Mouse (Mus musculus) hindbrain, embryonic 11.5 days (tissue): ENCODE results near the gene Olfr1346. TPM values are rescaled to one million over a fixed set of nuclear protein-coding genes. Genes with fewer than 3 reads are reported as not detected.

Experiments used
- ATAC-seq: fragments of 200-750 bp; cut with Nextera tagmentation; 2 replicates; pipeline ENCODE4 v1.8.0; 2017; ENCODE audit warnings: mild to moderate bottlenecking, moderate TSS enrichment, moderate library complexity; ENCODE audit not compliant: low FRiP score
- DNase-seq: peaks from one replicate; pipeline ENCODE4 v3.0.0-alpha.2; 2015; ENCODE audit warnings: low spot score
- H3K27ac ChIP-seq: fragments of 300-500 bp; sonication (generic); 2 replicates; pipeline ENCODE4 v1.5.1; 2014; ENCODE audit warnings: mild to moderate bottlenecking, low read depth, low read length
- H3K27me3 ChIP-seq: fragments of 300-500 bp; sonication (generic); 2 replicates; pipeline ENCODE4 v1.6.1; 2014; ENCODE audit warnings: mild to moderate bottlenecking, low read length, moderate library complexity, mixed read lengths; ENCODE audit not compliant: control insufficient read depth, insufficient read depth
- H3K36me3 ChIP-seq: fragments of 300-500 bp; sonication (generic); 2 replicates; pipeline ENCODE4 v1.6.1; 2014; ENCODE audit warnings: mild to moderate bottlenecking, low read length, moderate library complexity, mixed read lengths; ENCODE audit not compliant: control insufficient read depth, insufficient read depth
- H3K4me1 ChIP-seq: fragments of 300-500 bp; sonication (generic); replicated peaks from 2 replicates; pipeline ENCODE4 v1.6.1; 2014; ENCODE audit warnings: low read length, mixed read lengths; ENCODE audit not compliant: control insufficient read depth, insufficient read depth
- H3K4me2 ChIP-seq: fragments of 300-500 bp; sonication (generic); replicated peaks from 2 replicates; pipeline ENCODE4 v1.6.1; 2014; ENCODE audit warnings: mild to moderate bottlenecking, low read depth, low read length
- H3K4me3 ChIP-seq: fragments of 300-500 bp; sonication (generic); 2 replicates; pipeline ENCODE4 v1.5.1; 2014; ENCODE audit warnings: low read depth, low read length
- H3K9ac ChIP-seq: fragments of 300-500 bp; sonication (generic); 2 replicates; pipeline ENCODE4 v1.6.1; 2014; ENCODE audit warnings: low read depth, low read length
- H3K9me3 ChIP-seq: fragments of 300-500 bp; sonication (generic); 2 replicates; pipeline ENCODE4 v1.6.1; 2016; ENCODE audit warnings: low read length; ENCODE audit not compliant: control insufficient read depth
- WGBS: fragments of 180-500 bp; shearing (Covaris S2); extraction: QIAGEN DNeasy Blood & Tissue Kit; methylation state at CpG from one replicate; pipeline ENCODE4 v1.1.7; 2014; 5-methylcytosine and 5-hydroxymethylcytosine counted together
- polyA plus RNA-seq: library from polyadenylated mRNA; unstranded; fragments of >200 nt; fragmentation: Nextera tagmentation; extraction: Ambion mirVana; gene quantifications from 2 replicates; pipeline ENCODE4 v1.2.1, GENCODE M21; 2014

Olfr1346 gene
- polyA plus RNA-seq = not detected in 2 replicates

GRCm38 (mm10) chr7:6466951-6467350 is at the start of gene Olfr1346:
Olfr1346 (plus strand) TSS chr7:6467101.
- Histone ChIP-seq H3K4me1 (no peaks in the 10 kb centered on the region), H3K4me3 (no peak within 1 kb of the TSS), H3K9me3 (no peaks in the 10 kb centered on the region), H3K27ac (no peak within 1 kb of the TSS), H3K27me3 (no peaks in the 10 kb centered on the region), H3K4me2 (no peak within 1 kb of the TSS), H3K9ac (no peak within 1 kb of the TSS), H3K36me3 (no peaks in the 10 kb centered on the region)
- no peak for ATAC-seq
- no peak for DNase-seq

- no peak overlapping the region for H3K27ac ChIP-seq
- ATAC-seq = no peak
Observed at GRCm38 (mm10) chr7:6419894-6420293, 47.0 kb upstream of the Olfr1346 start.

GRCm38 (mm10) chr7:6429381-6429780 is 37.5 kb upstream of the Olfr1346 start:
- no peaks in the 10 kb centered on the region for H3K9me3 ChIP-seq
- H3K9ac ChIP-seq = no peak overlapping the region
- ATAC-seq (no peak), DNase-seq (no peak)
- no peaks in the 10 kb centered on the region for H3K27me3 ChIP-seq
- 90% methylated on average over 3 of the region's 3 CpGs for WGBS
- H3K27ac ChIP-seq = no peak overlapping the region
- H3K4me3 ChIP-seq = no peak overlapping the region
- H3K4me2 ChIP-seq = no peak overlapping the region
- no peaks in the 10 kb centered on the region for H3K4me1 ChIP-seq
- no peaks in the 10 kb centered on the region for H3K36me3 ChIP-seq

More at GRCm38 (mm10) chr7:6419894-6420293, 47.0 kb upstream of the Olfr1346 start:
- Histone ChIP-seq H3K4me1 (no peaks in the 10 kb centered on the region), H3K9ac (no peak overlapping the region), H3K27me3 (no peaks in the 10 kb centered on the region), H3K4me3 (no peak overlapping the region), H3K9me3 (no peaks in the 10 kb centered on the region), H3K36me3 (no peaks in the 10 kb centered on the region), H3K4me2 (no peak overlapping the region)
- 79% methylated on average over 6 of the region's 6 CpGs for WGBS
- DNase-seq = no peak

- Histone ChIP-seq H3K27me3 (no peaks in the 10 kb centered on the region), H3K9me3 (no peaks in the 10 kb centered on the region), H3K9ac (no peak overlapping the region), H3K4me1 (no peaks in the 10 kb centered on the region; the same call in 1 of the 2 replicates), H3K4me2 (no peak overlapping the region), H3K4me3 (no peak overlapping the region), H3K36me3 (no peaks in the 10 kb centered on the region), H3K27ac (no peak overlapping the region)
- DNase-seq = peak; percentile 58
- ATAC-seq = no peak
- 48% methylated on average over 2 of the region's 2 CpGs for WGBS
Observed at GRCm38 (mm10) chr7:6430342-6430741, 36.6 kb upstream of the Olfr1346 start.

- Histone ChIP-seq H3K36me3 (no peaks in the 10 kb centered on the region), H3K4me2 (no peak within 1 kb of the TSS), H3K4me1 (no peaks in the 10 kb centered on the region; the same call in 1 of the 2 replicates), H3K4me3 (no peak within 1 kb of the TSS), H3K27me3 (no peaks in the 10 kb centered on the region), H3K27ac (no peak within 1 kb of the TSS), H3K9me3 (no peaks in the 10 kb centered on the region), H3K9ac (no peak within 1 kb of the TSS)
- ATAC-seq (no peak), DNase-seq (no peak)
- 82% methylated on average over 3 of the region's 3 CpGs for WGBS
Observed at GRCm38 (mm10) chr7:6438388-6438787, 28.5 kb upstream of the Olfr1346 start, which contains the start of gene Olfr1344. Olfr1344 (plus strand) TSS chr7:6438688.

GRCm38 (mm10) chr7:6441173-6441572 is 25.7 kb upstream of the Olfr1346 start:
- WGBS = 59% methylated on average over 2 of the region's 2 CpGs
- Histone ChIP-seq H3K4me1 (no peaks in the 10 kb centered on the region), H3K36me3 (no peaks in the 10 kb centered on the region), H3K4me3 (no peak overlapping the region), H3K9ac (no peak overlapping the region), H3K27me3 (no peaks in the 10 kb centered on the region), H3K27ac (no peak overlapping the region), H3K4me2 (no peak overlapping the region), H3K9me3 (no peaks in the 10 kb centered on the region)
- ATAC-seq (no peak), DNase-seq (no peak)

- Histone ChIP-seq H3K9ac (no peak overlapping the region), H3K27me3 (no peaks in the 10 kb centered on the region), H3K27ac (no peak overlapping the region), H3K4me3 (no peak overlapping the region), H3K36me3 (no peaks in the 10 kb centered on the region), H3K4me1 (no peaks in the 10 kb centered on the region), H3K9me3 (no peaks in the 10 kb centered on the region), H3K4me2 (no peak overlapping the region)
- WGBS = 87% methylated on average over 5 of the region's 5 CpGs
- ATAC-seq = no peak
- no peak for DNase-seq
Observed at GRCm38 (mm10) chr7:6447771-6448170, 19.1 kb upstream of the Olfr1346 start.

- DNase-seq = no peak
- Histone ChIP-seq H3K4me2 (no peak within 1 kb of the TSS), H3K27ac (no peak within 1 kb of the TSS), H3K36me3 (no peaks in the 10 kb centered on the region), H3K4me1 (no peaks in the 10 kb centered on the region), H3K9ac (no peak within 1 kb of the TSS), H3K4me3 (no peak within 1 kb of the TSS), H3K27me3 (no peaks in the 10 kb centered on the region), H3K9me3 (no peaks in the 10 kb centered on the region)
- no peak for ATAC-seq
Observed at GRCm38 (mm10) chr7:6455868-6456267, 11.0 kb upstream of the Olfr1346 start, which contains the start of gene Olfr1336. Olfr1336 (plus strand) TSS chr7:6456168.

- DNase-seq (no peak), ATAC-seq (no peak)
- Histone ChIP-seq H3K4me2 (no peak overlapping the region), H3K27me3 (no peaks in the 10 kb centered on the region), H3K9ac (no peak overlapping the region), H3K4me1 (no peaks in the 10 kb centered on the region), H3K36me3 (no peaks in the 10 kb centered on the region), H3K27ac (no peak overlapping the region), H3K9me3 (no peaks in the 10 kb centered on the region), H3K4me3 (no peak overlapping the region)
- 44% methylated on average over 3 of the region's 3 CpGs for WGBS
Observed at GRCm38 (mm10) chr7:6456399-6456798, 10.5 kb upstream of the Olfr1346 start.
